In genomic region chr4:85161156-85161555, GRCm38 (mm10) we compare ENCODE assay signal across 16 mouse cellular contexts. TPM values are rescaled to one million over a fixed set of nuclear protein-coding genes. Genes with fewer than 3 reads are reported as not detected.
DNase-seq lines count a peak whose midpoint lies in the region; ATAC-seq and TF ChIP-seq lines count a peak whose summit lies in the region.
"Had no signal": no experiment of that assay in that cellular context is flagged by ENCODE, and none has a peak within 500 bp of the region (broad histone marks: within the 10 kb centered on the region; RNA-seq: fewer than 3 reads in every experiment).

No protein-coding gene starts in this region.

- WGBS in hindbrain, embryonic 14.5 days, result 63% methylated on average over 4 of the region's 4 CpGs
- WGBS in hindbrain, embryonic 12.5 days, result 67% methylated on average over 4 of the region's 4 CpGs
- WGBS in midbrain, embryonic 14.5 days, result 70% methylated on average over 4 of the region's 4 CpGs
- 66% methylated on average over 4 of the region's 4 CpGs for WGBS in midbrain, embryonic 15.5 days
- 51% methylated on average over 4 of the region's 4 CpGs for WGBS in stomach, postnatal 0 days

- no peak overlapping the region for H3K27ac ChIP-seq in hindbrain, embryonic 14.5 days
- no peak overlapping the region for H3K27ac ChIP-seq in hindbrain, embryonic 12.5 days
- H3K27ac ChIP-seq in midbrain, embryonic 14.5 days (replicated peaks; ENCODE audit: low read depth, low read length), result no peak overlapping the region
- no peak overlapping the region for H3K27ac ChIP-seq in midbrain, embryonic 15.5 days
- H3K27ac ChIP-seq in stomach, postnatal 0 days (replicated peaks), result no peak overlapping the region
- H3K27ac ChIP-seq: heart, embryonic 15.5 days; neural tube, embryonic 15.5 days had no signal

- H3K4me1 ChIP-seq in hindbrain, embryonic 14.5 days (replicated peaks; ENCODE audit: control insufficient read depth, insufficient read depth, low read length), result no peaks in the 10 kb centered on the region
- H3K4me1 ChIP-seq in hindbrain, embryonic 12.5 days, result peaks cover 2% of the 10 kb centered on the region; the same call in 1 of the 2 replicates
- H3K4me1 ChIP-seq in midbrain, embryonic 14.5 days (ENCODE audit: control insufficient read depth, insufficient read depth, low read length), result no peaks in the 10 kb centered on the region
- H3K4me1 ChIP-seq in midbrain, embryonic 15.5 days, result peaks cover 2% of the 10 kb centered on the region; the same call in 1 of the 2 replicates
- no peaks in the 10 kb centered on the region for H3K4me1 ChIP-seq in stomach, postnatal 0 days (replicated peaks; ENCODE audit: control insufficient read depth, insufficient read depth)

- H3K9me3 ChIP-seq in hindbrain, embryonic 14.5 days (ENCODE audit: control insufficient read depth, low read length), result no peaks in the 10 kb centered on the region
- H3K9me3 ChIP-seq in hindbrain, embryonic 12.5 days (replicated peaks), result no peaks in the 10 kb centered on the region
- no peaks in the 10 kb centered on the region for H3K9me3 ChIP-seq in midbrain, embryonic 14.5 days (ENCODE audit: control insufficient read depth, low read length)
- no peaks in the 10 kb centered on the region for H3K9me3 ChIP-seq in midbrain, embryonic 15.5 days
- no peaks in the 10 kb centered on the region for H3K9me3 ChIP-seq in stomach, postnatal 0 days (ENCODE audit: control insufficient read depth, low read length)
- H3K9me3 ChIP-seq: heart, embryonic 15.5 days; neural tube, embryonic 15.5 days had no signal

- DNase-seq in cerebellum, adult 9-10 months, result peak; percentile 63
- DNase-seq in hindbrain, embryonic 14.5 days (ENCODE audit: low spot score), result peak; percentile 73
- peak; percentile 65 for DNase-seq in midbrain, embryonic 14.5 days
- no peak for DNase-seq in stomach, postnatal 0 days (ENCODE audit: low spot score)
- DNase-seq in adrenal gland, postnatal 10 days, result no peak
- DNase-seq: adrenal gland, postnatal 14 days; cerebellum, adult 11 months; kidney, postnatal 25 days; lung, postnatal 36 days; right cerebral cortex, postnatal 14 days had no signal

- TF ChIP-seq EP300 in stomach, postnatal 0 days (optimal IDR thresholded peaks at IDR 0.05), result no peak

- H3K36me3 ChIP-seq in hindbrain, embryonic 14.5 days (replicated peaks; ENCODE audit: control insufficient read depth, insufficient read depth), result no peaks in the 10 kb centered on the region
- H3K36me3 ChIP-seq in hindbrain, embryonic 12.5 days, result no peaks in the 10 kb centered on the region
- H3K36me3 ChIP-seq in midbrain, embryonic 14.5 days (ENCODE audit: control insufficient read depth, insufficient read depth, low read length), result no peaks in the 10 kb centered on the region
- no peaks in the 10 kb centered on the region for H3K36me3 ChIP-seq in midbrain, embryonic 15.5 days (replicated peaks)
- no peaks in the 10 kb centered on the region for H3K36me3 ChIP-seq in stomach, postnatal 0 days (ENCODE audit: control insufficient read depth, insufficient read depth, low read length)
- H3K36me3 ChIP-seq: heart, embryonic 15.5 days; neural tube, embryonic 15.5 days had no signal

- H3K27me3 ChIP-seq in hindbrain, embryonic 14.5 days (ENCODE audit: control insufficient read depth, insufficient read depth, low read length), result no peaks in the 10 kb centered on the region
- H3K27me3 ChIP-seq in hindbrain, embryonic 12.5 days, result no peaks in the 10 kb centered on the region
- H3K27me3 ChIP-seq in midbrain, embryonic 14.5 days (ENCODE audit: control insufficient read depth, insufficient read depth, low read length), result no peaks in the 10 kb centered on the region
- no peaks in the 10 kb centered on the region for H3K27me3 ChIP-seq in midbrain, embryonic 15.5 days (replicated peaks)
- H3K27me3 ChIP-seq in stomach, postnatal 0 days (ENCODE audit: control insufficient read depth, insufficient read depth, low read length), result no peaks in the 10 kb centered on the region
- H3K27me3 ChIP-seq: heart, embryonic 15.5 days had no signal

- ATAC-seq in cerebellum, adult (ENCODE audit: insufficient number of reproducible peaks, low FRiP score, low TSS enrichment), result no peak
- ATAC-seq in hindbrain, embryonic 14.5 days (ENCODE audit: low FRiP score), result no peak; the same call in 1 of the 2 replicates
- no peak for ATAC-seq in hindbrain, embryonic 12.5 days (ENCODE audit: low FRiP score)
- no peak for ATAC-seq in midbrain, embryonic 14.5 days (ENCODE audit: low FRiP score, low TSS enrichment)
- no peak for ATAC-seq in midbrain, embryonic 15.5 days (replicated peaks)
- ATAC-seq in stomach, postnatal 0 days (ENCODE audit: low FRiP score, low TSS enrichment), result no peak

- no peak overlapping the region for H3K9ac ChIP-seq in hindbrain, embryonic 14.5 days
- no peak overlapping the region for H3K9ac ChIP-seq in hindbrain, embryonic 12.5 days
- H3K9ac ChIP-seq in midbrain, embryonic 14.5 days (replicated peaks; ENCODE audit: low read length), result no peak overlapping the region
- no peak overlapping the region for H3K9ac ChIP-seq in midbrain, embryonic 15.5 days
- H3K9ac ChIP-seq in stomach, postnatal 0 days (ENCODE audit: low read length), result no peak overlapping the region
- H3K9ac ChIP-seq: heart, embryonic 15.5 days; neural tube, embryonic 15.5 days had no signal

- TF ChIP-seq CTCF in stomach, postnatal 0 days (IDR thresholded peaks at IDR 0.05; ENCODE audit: low read depth), result peak; percentile 63

- no peak overlapping the region for H3K4me2 ChIP-seq in hindbrain, embryonic 14.5 days (replicated peaks)
- H3K4me2 ChIP-seq in hindbrain, embryonic 12.5 days (replicated peaks), result no peak overlapping the region
- H3K4me2 ChIP-seq in midbrain, embryonic 14.5 days (ENCODE audit: low read length), result no peak overlapping the region
- H3K4me2 ChIP-seq in midbrain, embryonic 15.5 days, result no peak overlapping the region
- H3K4me2 ChIP-seq in stomach, postnatal 0 days (replicated peaks; ENCODE audit: low read depth), result no peak overlapping the region
- H3K4me2 ChIP-seq: heart, embryonic 15.5 days; liver, embryonic 11.5 days; neural tube, embryonic 15.5 days had no signal

- H3K4me3 ChIP-seq in hindbrain, embryonic 14.5 days (replicated peaks; ENCODE audit: low read length), result no peak overlapping the region
- no peak overlapping the region for H3K4me3 ChIP-seq in hindbrain, embryonic 12.5 days
- H3K4me3 ChIP-seq in midbrain, embryonic 14.5 days (replicated peaks; ENCODE audit: low read depth, low read length), result no peak overlapping the region
- no peak overlapping the region for H3K4me3 ChIP-seq in midbrain, embryonic 15.5 days
- H3K4me3 ChIP-seq in stomach, postnatal 0 days (ENCODE audit: low read depth, low read length), result no peak overlapping the region
- H3K4me3 ChIP-seq: heart, embryonic 15.5 days; neural tube, embryonic 15.5 days had no signal

RNA-seq across cellular contexts. Expression of gene Sh3gl2, which starts 43.8 kb away (rescaled TPM):
- polyA plus RNA-seq in hindbrain, embryonic 14.5 days (2014; fragmentation: Nextera tagmentation; extraction: Ambion mirVana), result 97.4 and 119 TPM in 2 replicates
- polyA plus RNA-seq in hindbrain, embryonic 12.5 days (2016; fragmentation: Nextera tagmentation; extraction: Ambion mirVana), result 22.4 and 24.0 TPM in 2 replicates
- 66.1 and 76.7 TPM in 2 replicates for polyA plus RNA-seq in midbrain, embryonic 14.5 days (2014; fragmentation: Nextera tagmentation; extraction: Ambion mirVana)
- polyA plus RNA-seq in midbrain, embryonic 15.5 days (2015; fragmentation: Nextera tagmentation; extraction: Ambion mirVana), result 85.8 and 86.1 TPM in 2 replicates
- 9.7 and 12.0 TPM in 2 replicates for polyA plus RNA-seq in stomach, postnatal 0 days (2015; fragmentation: Nextera tagmentation; extraction: Ambion mirVana)
- 10 to 100 TPM; 11.4 to 12.6 TPM for total RNA-seq in adrenal gland, postnatal 10 days (2021)

Comparison
In these comparisons a context has a peak if more than half of its experiments do, and no peak if none do; other contexts are left out.
1. DNase-seq: peak in cerebellum, adult 9-10 months (single experiment), hindbrain, embryonic 14.5 days (single experiment) and midbrain, embryonic 14.5 days (single experiment); none in stomach, postnatal 0 days (single experiment) and adrenal gland, postnatal 10 days (single experiment).